ENCODE assay signal across 9 mouse cellular contexts in genomic region chr10:76664156-76665115, GRCm38 (mm10). TPM values are rescaled to one million over a fixed set of nuclear protein-coding genes. Genes with fewer than 3 reads are reported as not detected.
DNase-seq lines count a peak whose midpoint lies in the region; ATAC-seq and TF ChIP-seq lines count a peak whose summit lies in the region.
"Had no signal": no experiment of that assay in that cellular context is flagged by ENCODE, and none has a peak within 500 bp of the region (broad histone marks: within the 10 kb centered on the region; RNA-seq: fewer than 3 reads in every experiment).

No protein-coding gene starts in this region.

- 0 out of 2 replicates have a peak, but pooled peaks have one; percentile 17 for ATAC-seq in kidney, postnatal 0 days (replicated peaks; ENCODE audit: low FRiP score, low read depth)
- ATAC-seq in hindbrain, embryonic 14.5 days (ENCODE audit: low FRiP score): no peak
- no peak for ATAC-seq in megakaryocyte, adult 5-6 weeks (ENCODE audit: poor library complexity, severe bottlenecking)

- no peaks in the 10 kb centered on the region for H3K36me3 ChIP-seq in thymus, adult 2 months (ENCODE audit: control insufficient read depth, insufficient read depth, low read length)
- no peaks in the 10 kb centered on the region for H3K36me3 ChIP-seq in kidney, postnatal 0 days (ENCODE audit: insufficient read depth, low read length)
- no peaks in the 10 kb centered on the region for H3K36me3 ChIP-seq in hindbrain, embryonic 14.5 days (replicated peaks; ENCODE audit: control insufficient read depth, insufficient read depth)

- no peak overlapping the region for H3K27ac ChIP-seq in thymus, adult 2 months (ENCODE audit: control insufficient read depth, insufficient read depth, low read length)
- peak overlapping the region; percentile 26; the same call in 1 of the 2 replicates for H3K27ac ChIP-seq in kidney, postnatal 0 days
- H3K27ac ChIP-seq in hindbrain, embryonic 14.5 days: no peak overlapping the region

- peak; percentile 18 for DNase-seq in thymus, postnatal 4 days
- no peak for DNase-seq in thymus, adult 2 months
- peak; percentile 89 for DNase-seq in gastrocnemius, postnatal 25 days
- DNase-seq in kidney, postnatal 0 days (ENCODE audit: low spot score): peak; percentile 63
- DNase-seq in retina, postnatal 7 days (ENCODE audit: low read depth, low spot score): peak; percentile 11
- DNase-seq in hindbrain, embryonic 14.5 days (ENCODE audit: low spot score): no peak
- DNase-seq in layer of hippocampus, adult 11-12 months (ENCODE audit: low spot score): no peak

- H3K4me3 ChIP-seq in thymus, adult 2 months (ENCODE audit: control insufficient read depth, insufficient read depth, low read length): no peak overlapping the region
- H3K4me3 ChIP-seq in kidney, postnatal 0 days (replicated peaks; ENCODE audit: low read depth, low read length): no peak overlapping the region
- H3K4me3 ChIP-seq in hindbrain, embryonic 14.5 days (replicated peaks; ENCODE audit: low read length): no peak overlapping the region

- H3K4me1 ChIP-seq in thymus, adult 2 months (replicated peaks; ENCODE audit: control insufficient read depth, insufficient read depth, low read length): no peaks in the 10 kb centered on the region
- H3K4me1 ChIP-seq in kidney, postnatal 0 days (replicated peaks; ENCODE audit: insufficient read depth, low read length): no peaks in the 10 kb centered on the region
- H3K4me1 ChIP-seq in hindbrain, embryonic 14.5 days (replicated peaks; ENCODE audit: control insufficient read depth, insufficient read depth, low read length): no peaks in the 10 kb centered on the region

- TF ChIP-seq CTCF in thymus, adult 2 months (IDR thresholded peaks at IDR 0.05; ENCODE audit: borderline replicate concordance, control insufficient read depth, extremely low read depth, insufficient read depth, low read length, poor library complexity): no peak
- TF ChIP-seq CTCF in kidney, postnatal 0 days (IDR thresholded peaks at IDR 0.05; ENCODE audit: low read depth): no peak

- WGBS in thymus, adult 2 months: 84% methylated on average over 20 of the region's 20 CpGs
- 63% methylated on average over 20 of the region's 20 CpGs for WGBS in kidney, postnatal 0 days
- WGBS in hindbrain, embryonic 14.5 days: 88% methylated on average over 20 of the region's 20 CpGs

- no peaks in the 10 kb centered on the region for H3K27me3 ChIP-seq in thymus, adult 2 months (ENCODE audit: control insufficient read depth, insufficient read depth, low read length)
- H3K27me3 ChIP-seq in kidney, postnatal 0 days (ENCODE audit: insufficient read depth, low read length): no peaks in the 10 kb centered on the region
- no peaks in the 10 kb centered on the region for H3K27me3 ChIP-seq in hindbrain, embryonic 14.5 days (ENCODE audit: control insufficient read depth, insufficient read depth, low read length)

- H3K4me2 ChIP-seq in kidney, postnatal 0 days (ENCODE audit: low read length): no peak overlapping the region
- H3K4me2 ChIP-seq in hindbrain, embryonic 14.5 days (replicated peaks): no peak overlapping the region

- TF ChIP-seq POLR2A in thymus, adult 2 months (IDR thresholded peaks at IDR 0.05; ENCODE audit: control insufficient read depth, extremely low read depth, insufficient read depth, low read length, poor library complexity): no peak

- 0 out of 2 replicates have a peak, but pooled peaks cover 3% of the 10 kb centered on the region for H3K9me3 ChIP-seq in kidney, postnatal 0 days (replicated peaks; ENCODE audit: low read length)
- H3K9me3 ChIP-seq in hindbrain, embryonic 14.5 days (ENCODE audit: control insufficient read depth, low read length): peaks cover 14% of the 10 kb centered on the region

- no peak overlapping the region for H3K9ac ChIP-seq in kidney, postnatal 0 days (ENCODE audit: low read depth, low read length)
- no peak overlapping the region for H3K9ac ChIP-seq in hindbrain, embryonic 14.5 days

RNA-seq across cellular contexts. Expression of gene Col6a2, which starts 41.0 kb away (rescaled TPM):
- 43.7 and 47.2 TPM in 2 replicates for polyA plus RNA-seq in thymus, adult 2 months (2012; rRNA removed)
- 100 to 1,000 TPM in 1 of 2 experiments, 10 to 100 TPM in 1; 94.9 to 118 TPM for total RNA-seq in gastrocnemius, postnatal 25 days (2021)
- polyA plus RNA-seq in kidney, postnatal 0 days (2015; fragmentation: Nextera tagmentation; extraction: Ambion mirVana): 63.9 and 64.2 TPM in 2 replicates
- 15.7 and 19.9 TPM in 2 replicates for polyA plus RNA-seq in hindbrain, embryonic 14.5 days (2014; fragmentation: Nextera tagmentation; extraction: Ambion mirVana)
- 0.13 TPM in 1 of 2 replicates, not detected in the other for total RNA-seq in megakaryocyte, adult 5-6 weeks (2015)
- total RNA-seq in megakaryocyte, adult 5-6 weeks (2017): not detected in 2 replicates
- total RNA-seq: MEL had no signal

Comparison
In these comparisons a context has a peak if more than half of its experiments do, and no peak if none do; other contexts are left out.
1. DNase-seq: peak in thymus, postnatal 4 days (single experiment), gastrocnemius, postnatal 25 days (single experiment), kidney, postnatal 0 days (single experiment) and retina, postnatal 7 days (single experiment); none in thymus, adult 2 months (single experiment), hindbrain, embryonic 14.5 days (single experiment) and layer of hippocampus, adult 11-12 months (single experiment).